8 mouse cellular contexts compared by ENCODE assay signal in the genomic region with DNA sequence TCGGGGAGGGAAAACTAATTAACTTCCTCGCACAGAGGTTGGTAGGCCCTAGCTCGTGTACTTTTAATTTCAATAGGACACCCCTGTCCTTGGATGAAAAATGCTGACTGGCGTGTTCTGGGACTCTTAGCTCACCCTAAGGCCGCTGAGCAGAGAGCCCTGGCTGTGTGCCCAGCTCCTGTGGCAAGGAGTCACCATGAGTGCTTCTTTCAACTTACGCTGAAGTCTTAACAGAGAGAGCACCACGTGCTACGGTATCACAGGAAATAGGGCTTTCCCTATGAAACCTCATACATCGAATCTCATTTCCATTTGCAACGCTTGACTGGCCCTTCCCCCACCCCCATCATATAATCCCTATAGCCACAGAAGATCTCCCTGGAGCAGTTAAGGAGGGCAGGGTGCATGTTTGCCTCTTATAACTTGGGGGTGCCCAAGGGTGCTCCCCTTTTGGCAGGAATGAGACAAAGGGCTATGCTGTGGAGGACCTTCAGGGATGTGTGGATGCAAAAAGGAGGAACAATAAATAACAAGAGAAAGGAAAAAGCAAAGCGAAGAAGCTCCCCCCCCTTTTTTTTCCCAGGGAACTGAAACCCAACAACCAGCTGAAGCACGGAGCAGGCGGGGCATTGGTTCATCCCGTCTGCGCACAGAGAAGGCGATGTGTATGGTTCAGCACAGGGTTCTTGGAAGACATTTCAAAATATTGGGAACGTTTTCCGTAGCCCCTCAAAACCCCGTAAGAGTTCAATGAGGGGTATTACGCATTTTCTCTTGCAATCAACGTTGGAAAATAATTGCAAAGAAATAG. TPM values are rescaled to one million over a fixed set of nuclear protein-coding genes. Genes with fewer than 3 reads are reported as not detected.
A peak's percentile ranks its signal among the peaks of the same experiment; 100 is the strongest.
DNase-seq lines count a peak whose midpoint lies in the region; TF ChIP-seq lines count a peak whose summit lies in the region.

No protein-coding gene starts in this region.

- TF ChIP-seq CTCF in brain, embryonic 14.5 days (IDR thresholded peaks at IDR 0.05; ENCODE audit: borderline replicate concordance, extremely low read depth, insufficient read depth, insufficient read length), result no peak

- no peak for TF ChIP-seq POLR2A in brain, embryonic 14.5 days (IDR thresholded peaks at IDR 0.05; ENCODE audit: borderline replicate concordance, extremely low read depth, insufficient read depth, insufficient read length, poor library complexity, severe bottlenecking)

- DNase-seq in right cerebral cortex, postnatal 10 days (ENCODE audit: low spot score in 2 of 2), result peak; percentile 58 to 70
- DNase-seq in right cerebral cortex, postnatal 25 days, result no peak
- peak; percentile 89 for DNase-seq in brain, embryonic 14.5 days (ENCODE audit: low read depth)
- DNase-seq in gastrocnemius, postnatal 4 days (ENCODE audit: low spot score in 2 of 2), result peak; percentile 25 to 47
- DNase-seq in kidney, adult 11 months, result peak; percentile 76
- peak; percentile 72 for DNase-seq in lung, postnatal 25 days (ENCODE audit: low spot score)
- DNase-seq in spleen, postnatal 10 days (ENCODE audit: low spot score in 2 of 2), result peak; percentile 3 to 39
- DNase-seq in left cerebral cortex, postnatal 14 days (ENCODE audit: low spot score in 2 of 2), result no peak

- intact Hi-C loops in left cerebral cortex, postnatal 14 days (cut with DNase I), result no loop called here

RNA-seq across cellular contexts. Expression of gene Gm11096, which starts 39.0 kb away (rescaled TPM):
- not detected in 2 replicates for polyA plus RNA-seq in brain, embryonic 14.5 days (2012; rRNA removed)
- not detected for total RNA-seq in gastrocnemius, postnatal 4 days (2021)
- not detected for total RNA-seq in left cerebral cortex, postnatal 14 days (2021)

Comparison
In these comparisons a context has a peak if more than half of its experiments do, and no peak if none do; other contexts are left out.
1. DNase-seq: peak in right cerebral cortex, postnatal 10 days (2 of 2), brain, embryonic 14.5 days (single experiment), gastrocnemius, postnatal 4 days (2 of 2), kidney, adult 11 months (single experiment), lung, postnatal 25 days (single experiment) and spleen, postnatal 10 days (2 of 2); none in right cerebral cortex, postnatal 25 days (single experiment) and left cerebral cortex, postnatal 14 days (0 of 2).